ENCODE assay signal across 10 mouse cellular contexts in genomic region chr11:74468195-74468594, GRCm38 (mm10).
DNase-seq lines count a peak whose midpoint lies in the region; ATAC-seq lines count a peak whose summit lies in the region.
"Had no signal": no experiment of that assay in that cellular context is flagged by ENCODE, and none has a peak within 500 bp of the region (broad histone marks: within the 10 kb centered on the region; RNA-seq: fewer than 3 reads in every experiment).

No protein-coding gene starts in this region.

- peak overlapping the region; percentile 11; the same call in 1 of the 2 replicates for H3K4me2 ChIP-seq in heart, embryonic 15.5 days
- no peak overlapping the region for H3K4me2 ChIP-seq in midbrain, embryonic 12.5 days (replicated peaks)

- WGBS in heart, embryonic 15.5 days, result 18% methylated on average over 6 of the region's 6 CpGs
- WGBS in midbrain, embryonic 12.5 days, result 28% methylated on average over 6 of the region's 6 CpGs

- peaks cover 19% of the 10 kb centered on the region for H3K4me1 ChIP-seq in heart, embryonic 15.5 days (replicated peaks)
- H3K4me1 ChIP-seq in midbrain, embryonic 12.5 days, result peaks cover 14% of the 10 kb centered on the region; the same call in 1 of the 2 replicates

- ATAC-seq in heart, embryonic 15.5 days (replicated peaks; ENCODE audit: insufficient number of reproducible peaks, insufficient read depth, low FRiP score, low read depth), result peak; percentile 74
- ATAC-seq in midbrain, embryonic 12.5 days (ENCODE audit: low FRiP score, low read depth), result peak; percentile 66

- H3K9ac ChIP-seq in heart, embryonic 15.5 days, result no peak overlapping the region
- H3K9ac ChIP-seq in midbrain, embryonic 12.5 days (replicated peaks), result no peak overlapping the region

- H3K9me3 ChIP-seq in heart, embryonic 15.5 days (replicated peaks), result no peaks in the 10 kb centered on the region
- H3K9me3 ChIP-seq in midbrain, embryonic 12.5 days, result no peaks in the 10 kb centered on the region

- no peaks in the 10 kb centered on the region for H3K27me3 ChIP-seq in heart, embryonic 15.5 days
- H3K27me3 ChIP-seq in midbrain, embryonic 12.5 days, result no peaks in the 10 kb centered on the region

- no peak overlapping the region for H3K4me3 ChIP-seq in heart, embryonic 15.5 days
- H3K4me3 ChIP-seq in midbrain, embryonic 12.5 days, result no peak overlapping the region

- H3K27ac ChIP-seq in heart, embryonic 15.5 days, result peak overlapping the region; percentile 5; the same call in 1 of the 2 replicates
- H3K27ac ChIP-seq in midbrain, embryonic 12.5 days (replicated peaks), result peak overlapping the region; percentile 76

- peak; percentile 61 to 74 for DNase-seq in cerebellum, postnatal 10 days
- DNase-seq in cerebellum, postnatal 36 days, result no peak
- peak; percentile 45 for DNase-seq in MN1 (ENCODE audit: low spot score)
- no peak for DNase-seq in kidney, postnatal 14 days
- DNase-seq in cerebellum, adult 9-11 months, result no peak
- no peak for DNase-seq in left cerebral cortex, adult 11 months (ENCODE audit: low spot score)
- DNase-seq: B cell, adult 2 months; lung, postnatal 14 days had no signal

- H3K36me3 ChIP-seq in heart, embryonic 15.5 days, result no peaks in the 10 kb centered on the region
- no peaks in the 10 kb centered on the region for H3K36me3 ChIP-seq in midbrain, embryonic 12.5 days

Comparison
In these comparisons a context has a peak if more than half of its experiments do, and no peak if none do; other contexts are left out.
1. DNase-seq: peak in cerebellum, postnatal 10 days (2 of 2) and MN1 (single experiment); none in cerebellum, postnatal 36 days (0 of 2), kidney, postnatal 14 days (single experiment), cerebellum, adult 9-11 months (single experiment) and left cerebral cortex, adult 11 months (single experiment).